Mouse (Mus musculus) gastrocnemius, postnatal 14 days (tissue): ENCODE measurements around the gene Ttc9b. TPM values are rescaled to one million over a fixed set of nuclear protein-coding genes. Genes with fewer than 3 reads are reported as not detected.
A peak's percentile ranks its signal among the peaks of the same experiment; 100 is the strongest.
"Not testable (repeated sequence)": the region's sequence is repeated elsewhere in the genome, so short reads cannot be mapped to it uniquely, and the experiment has no call there.

Source experiments
- DNase-seq: peaks from one replicate; pipeline ENCODE4 v3.0.0; 2021; ENCODE audit warnings: mixed read lengths
- intact Hi-C: fragments of 180-260 bp; cut with DNase I; formaldehyde crosslinking; loops from one replicate; pipeline ENCODE4 v1.15.1; 2025; ENCODE audit warnings: low total_unique reads
- long read RNA-seq, 2 experiments: library from polyadenylated mRNA; stranded (forward); transcript quantifications; one replicate each; pipeline ENCODE4 v2.0.0; 2021
- total RNA-seq, 2 experiments: library from RNA; stranded (reverse); gene quantifications; 2 replicates each; pipeline ENCODE4 v1.2.3; 2021

Gene Ttc9b
- not detected for total RNA-seq
- long read RNA-seq, experiment 1 = 0 reads
- long read RNA-seq, experiment 2 = 0 reads

- DNase-seq = peak; percentile 39
Measured at GRCm38 (mm10) chr7:27653681-27654437, at the start of gene Ttc9b. Gene Ttc9b, plus strand, starts transcription at chr7:27653915.

DNA sequence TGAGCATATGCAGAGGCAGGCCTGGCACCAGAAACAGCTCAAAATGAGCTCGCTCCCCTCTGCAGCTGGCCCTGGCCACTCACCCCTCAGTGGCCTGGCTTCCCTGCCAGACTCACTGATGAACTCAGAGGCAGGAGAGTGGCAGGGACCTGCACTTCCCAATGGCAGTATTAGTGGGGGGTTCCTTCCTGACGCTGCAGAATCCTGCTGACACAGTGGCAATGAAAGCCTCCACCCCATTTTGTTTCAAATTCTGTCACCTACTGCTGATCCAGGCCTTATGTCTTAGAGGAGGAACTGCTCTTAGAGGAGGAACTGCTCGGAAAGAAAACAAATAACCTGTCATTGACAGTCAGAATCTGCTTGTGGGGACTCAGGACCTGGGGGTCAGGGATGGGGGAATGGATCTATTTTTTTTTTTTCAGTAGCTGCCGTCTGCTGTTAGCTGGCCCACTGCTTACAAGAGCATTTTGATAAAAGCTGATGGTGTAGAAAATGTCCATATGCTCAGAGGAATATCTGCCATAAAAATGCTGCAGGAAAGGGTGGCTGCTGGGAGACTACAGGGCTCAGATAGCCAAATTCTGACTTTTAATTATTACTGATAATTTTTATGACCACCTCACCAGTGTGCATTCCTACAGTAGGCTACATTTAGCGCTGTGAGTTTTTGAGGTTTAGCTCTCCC, 48.9 kb upstream of the Ttc9b start:
- intact Hi-C loops = no loop called here
- no peak for DNase-seq

More at GRCm38 (mm10) chr7:27653681-27654437, at the start of gene Ttc9b:
- intact Hi-C loops = no loop called here

DNA sequence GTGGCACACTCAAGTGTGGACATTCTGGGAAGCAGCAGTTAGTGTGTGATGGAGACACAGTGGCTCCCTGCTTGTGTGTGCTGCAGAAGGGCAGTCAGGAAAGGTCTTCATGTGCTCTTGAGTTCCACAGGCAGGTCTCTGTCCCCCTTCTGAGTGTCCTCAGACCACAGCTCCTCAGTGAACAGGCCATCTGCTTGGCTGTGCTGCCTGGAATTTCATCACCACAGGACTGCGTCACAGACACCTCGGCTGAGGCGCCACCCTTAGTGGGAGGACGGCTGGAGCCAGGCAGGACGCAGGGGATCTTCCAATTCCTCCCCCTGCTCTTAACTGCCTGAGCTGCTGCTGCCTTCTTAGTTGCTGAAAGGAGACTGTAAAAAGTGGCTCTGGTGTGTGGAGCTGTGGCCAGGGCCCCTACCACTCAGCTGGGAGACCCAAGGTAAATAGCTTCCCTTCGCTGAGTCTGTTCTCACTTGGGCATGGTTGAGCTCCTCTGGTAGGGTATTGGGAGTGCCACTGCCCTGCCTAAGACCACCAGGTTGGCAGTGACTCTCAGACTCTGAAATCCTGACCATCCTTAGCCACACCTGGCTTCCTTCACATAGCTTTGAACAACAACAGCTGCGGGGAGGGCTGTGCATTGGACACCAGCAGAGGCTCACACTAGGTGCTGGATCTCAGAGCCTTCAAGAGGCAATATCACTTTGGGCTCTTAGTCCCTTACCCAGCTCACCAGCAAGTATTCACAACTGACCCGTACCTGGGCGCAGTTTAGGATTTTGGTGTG, 48.0 kb upstream of the Ttc9b start:
- intact Hi-C loops = no loop called here
- peak; percentile 76 for DNase-seq

- intact Hi-C loops = no loop called here
- no peak for DNase-seq
Measured at GRCm38 (mm10) chr7:27606481-27607254, 47.0 kb upstream of the Ttc9b start.

- intact Hi-C loops = no loop called here
Measured at GRCm38 (mm10) chr7:27607580-27607979, 46.1 kb upstream of the Ttc9b start.

GRCm38 (mm10) chr7:27608130-27608529, 45.6 kb upstream of the Ttc9b start:
- intact Hi-C loops = no loop called here
- no peak for DNase-seq

More at GRCm38 (mm10) chr7:27607580-27607979, 46.1 kb upstream of the Ttc9b start:
- DNase-seq = peak; percentile 89

- no peak for DNase-seq
- intact Hi-C loops = no loop called here
Measured at GRCm38 (mm10) chr7:27609285-27609684, 44.4 kb upstream of the Ttc9b start.

DNA sequence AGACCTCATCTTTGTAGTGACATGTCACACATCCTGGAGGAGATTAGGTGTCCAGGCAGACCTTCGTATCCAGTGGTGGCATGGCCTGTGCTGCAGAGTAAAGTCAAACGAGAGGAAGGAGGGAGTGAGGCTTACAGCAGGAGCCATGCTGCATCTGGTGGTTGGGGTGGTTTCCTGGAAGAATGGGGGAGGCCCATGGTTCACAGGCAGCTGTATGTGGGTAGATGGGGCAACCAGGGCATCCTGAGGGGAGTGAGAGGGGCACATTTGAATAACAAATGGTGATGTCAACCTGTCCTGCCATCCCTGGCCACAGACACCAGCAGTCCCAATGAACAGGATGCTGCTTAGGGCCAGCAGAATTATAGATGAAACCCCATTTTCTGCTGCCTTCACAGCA, 44.0 kb upstream of the Ttc9b start:
- intact Hi-C loops = no loop called here
- no peak for DNase-seq

GRCm38 (mm10) chr7:27610370-27610769, 43.3 kb upstream of the Ttc9b start:
- intact Hi-C loops = no loop called here

DNA sequence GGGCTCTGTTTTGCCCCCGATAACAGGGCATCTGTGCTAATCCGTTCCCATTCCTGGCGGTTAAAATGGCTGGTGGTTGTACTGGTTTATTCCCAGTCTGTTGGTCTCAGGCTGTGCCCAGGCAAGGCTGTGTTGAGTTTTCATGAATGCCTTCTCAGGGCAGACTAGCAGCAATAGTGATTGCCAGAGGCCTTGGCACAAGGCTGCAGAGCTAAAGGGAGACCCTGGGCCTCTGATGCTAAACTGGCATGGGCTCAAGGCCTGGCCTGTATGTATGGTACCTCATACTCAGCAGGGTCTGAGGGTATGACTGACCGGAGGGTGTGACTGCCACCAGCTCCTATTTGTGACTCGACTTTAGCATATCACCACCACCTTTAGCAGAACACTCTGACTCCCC, 42.8 kb upstream of the Ttc9b start:
- no peak for DNase-seq
- intact Hi-C loops = no loop called here

More at GRCm38 (mm10) chr7:27610370-27610769, 43.3 kb upstream of the Ttc9b start:
- DNase-seq = no peak

DNA sequence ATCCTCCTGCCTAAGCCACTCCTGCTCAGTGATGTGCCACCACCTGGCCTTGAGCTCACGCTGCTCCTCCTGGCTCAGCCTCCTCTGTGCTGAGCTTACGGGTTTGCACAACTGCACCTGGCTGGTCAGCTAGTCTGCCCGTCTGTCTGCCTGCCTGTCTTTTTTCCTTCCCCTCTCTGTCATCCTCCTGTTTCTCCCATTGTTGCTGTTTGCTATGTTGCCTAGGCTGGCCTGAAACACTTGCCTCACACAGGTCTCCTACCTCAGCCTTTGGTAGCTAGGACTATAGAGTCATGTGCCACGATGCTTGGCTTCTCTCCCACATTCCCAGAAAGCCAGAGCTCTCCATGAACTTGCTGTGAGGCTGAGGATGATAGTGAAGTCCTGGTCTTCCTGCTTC, 40.8 kb upstream of the Ttc9b start:
- intact Hi-C loops = no loop called here
- DNase-seq = no peak

DNA sequence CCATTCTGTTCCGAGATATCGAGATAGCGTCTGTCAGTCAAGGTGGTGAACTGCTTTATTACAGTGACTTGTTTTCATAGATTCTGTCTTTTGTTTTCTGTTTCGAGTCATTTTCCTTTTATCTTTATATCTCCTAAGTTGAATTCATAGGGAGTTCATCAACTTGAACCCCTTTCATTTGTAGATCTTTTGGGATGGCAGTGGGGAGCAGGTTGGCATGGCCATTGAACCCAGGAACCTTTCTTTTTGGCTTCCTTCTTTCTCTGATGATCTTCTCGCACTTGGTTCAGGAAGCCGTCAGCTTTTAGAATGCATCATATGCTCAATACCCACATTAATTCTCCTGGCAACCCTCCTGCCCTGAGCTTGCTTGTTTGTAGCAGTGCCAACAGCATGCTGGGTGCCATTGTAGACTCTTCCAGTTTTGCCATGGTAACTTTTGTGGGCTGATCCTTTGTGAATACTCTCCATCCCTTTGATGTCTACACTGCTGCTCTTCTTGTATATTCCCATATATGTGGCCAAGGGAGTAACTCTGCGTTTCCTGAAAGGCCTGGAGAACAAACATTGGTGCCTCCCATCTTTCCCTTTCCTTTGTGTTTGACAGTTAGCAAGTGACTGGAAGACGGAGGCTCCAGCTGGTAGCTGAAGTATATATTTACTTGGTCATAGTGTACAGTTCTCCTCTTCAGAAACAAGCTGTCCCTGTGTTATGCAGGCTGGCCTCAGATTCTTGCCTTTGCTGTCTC, 39.8 kb upstream of the Ttc9b start:
- intact Hi-C loops = no loop called here
- no peak for DNase-seq

DNA sequence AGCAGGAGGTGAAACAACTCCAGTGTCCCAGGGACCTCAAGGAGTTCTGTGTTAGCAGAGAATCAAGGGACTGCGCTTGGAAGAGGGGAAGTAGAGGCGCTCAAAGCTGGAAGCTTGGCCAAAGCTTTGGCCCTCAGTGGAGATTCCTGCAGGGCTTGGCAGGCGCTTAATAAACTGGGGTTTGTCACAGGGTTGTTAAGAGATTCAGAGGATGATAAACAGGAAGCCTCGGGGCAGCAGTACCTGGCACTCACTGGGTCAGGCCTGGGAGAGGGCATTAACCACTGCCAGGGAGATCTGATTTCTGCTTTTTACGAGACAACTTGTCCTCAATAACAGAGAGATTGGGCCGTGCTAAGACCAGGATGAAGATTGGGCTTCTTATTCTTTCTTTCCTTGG, 32.7 kb upstream of the Ttc9b start:
- intact Hi-C loops = no loop called here
- no peak for DNase-seq

GRCm38 (mm10) chr7:27622234-27622633, 31.5 kb upstream of the Ttc9b start:
- intact Hi-C loops = no loop called here
- no peak for DNase-seq

- intact Hi-C loops = no loop called here
- DNase-seq = no peak
Measured at GRCm38 (mm10) chr7:27624967-27625366, 28.7 kb upstream of the Ttc9b start.

DNA sequence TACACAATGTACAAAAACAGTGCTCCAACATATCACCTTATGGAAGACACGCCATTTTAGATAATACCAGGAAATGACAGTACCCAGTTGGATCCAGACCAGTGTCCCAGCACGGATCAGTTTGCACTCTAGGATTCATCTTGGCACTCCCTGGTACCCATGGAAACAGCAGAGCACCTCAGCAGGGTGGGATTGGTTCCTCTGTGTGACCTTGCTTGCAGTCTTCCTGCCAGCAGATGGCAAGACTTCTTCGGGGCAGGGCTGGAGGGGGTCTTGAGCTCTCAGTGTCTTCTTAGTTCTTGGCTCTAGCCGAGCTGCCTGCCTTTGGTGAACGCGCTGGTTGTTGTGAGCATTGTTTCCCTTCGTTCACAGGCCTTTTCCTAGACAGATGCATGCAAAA, 26.0 kb upstream of the Ttc9b start:
- intact Hi-C loops = no loop called here
- DNase-seq = no peak

GRCm38 (mm10) chr7:27628190-27628589, 25.5 kb upstream of the Ttc9b start:
- DNase-seq = no peak
- intact Hi-C loops = no loop called here

- DNase-seq, intact Hi-C loops: not testable (repeated sequence)
Measured at GRCm38 (mm10) chr7:27628816-27629215, 24.9 kb upstream of the Ttc9b start.

- intact Hi-C loops = no loop called here
- DNase-seq = no peak
Measured at GRCm38 (mm10) chr7:27631439-27631838, 22.3 kb upstream of the Ttc9b start.
